Mouse (Mus musculus) urinary bladder, postnatal 4 days (tissue): ENCODE measurements at regions not wholly inside any gene's neighbourhood (a gene's known extent, or its start where the extent isn't known, plus 50 kb on each side); places are given as distances from the start of the nearest gene placed in this dataset.

Experiments used
- DNase-seq, 2 experiments: peaks; one replicate each; pipeline ENCODE4 v3.0.0; 2021 to 2022; ENCODE audit warnings: low spot score in 2 of 2

DNA sequence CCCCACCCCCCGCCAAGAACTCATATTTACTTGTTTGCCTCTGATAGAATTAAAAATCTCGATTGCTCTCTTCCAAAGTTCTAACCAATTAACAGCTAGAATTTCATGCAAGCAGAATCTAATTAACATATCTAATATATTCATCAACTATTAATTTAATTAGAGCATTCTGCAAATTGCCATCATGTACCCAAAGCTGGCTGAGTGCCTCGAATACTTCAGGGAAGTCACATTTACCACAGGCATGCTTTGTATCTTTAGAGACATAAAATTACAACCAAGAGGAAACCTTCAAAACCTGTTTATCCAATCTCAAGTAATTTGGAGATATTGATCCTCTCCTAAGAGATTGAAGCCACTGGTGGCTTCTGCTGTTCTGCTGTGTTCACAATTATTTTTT, 401.6 kb upstream of the Nmur2 start:
- DNase-seq, result no peak

GRCm38 (mm10) chr11:56441071-56441470, 400.3 kb upstream of the Nmur2 start:
- no peak for DNase-seq

GRCm38 (mm10) chr11:56431089-56431488, 390.3 kb upstream of the Nmur2 start:
- no peak for DNase-seq

DNA sequence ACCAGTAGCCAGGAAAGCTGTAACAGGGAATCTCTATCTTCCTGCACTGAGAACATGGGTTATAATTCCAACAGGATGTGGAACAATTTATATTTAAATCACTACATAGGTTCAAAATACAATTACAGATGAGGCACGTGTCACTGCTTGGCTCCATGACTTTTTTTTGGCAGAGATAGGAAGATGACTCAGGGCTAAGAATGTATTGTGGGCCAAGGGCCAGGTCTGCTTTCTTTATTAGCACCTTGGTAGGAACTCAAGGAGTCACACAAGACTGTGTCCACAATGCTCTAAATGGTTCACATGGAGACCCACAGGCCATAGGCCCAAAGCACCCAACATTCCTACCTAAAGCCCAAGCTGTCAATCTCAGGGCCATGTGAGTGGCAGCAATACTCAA, 344.0 kb upstream of the Nmur2 start:
- DNase-seq, result no peak

DNA sequence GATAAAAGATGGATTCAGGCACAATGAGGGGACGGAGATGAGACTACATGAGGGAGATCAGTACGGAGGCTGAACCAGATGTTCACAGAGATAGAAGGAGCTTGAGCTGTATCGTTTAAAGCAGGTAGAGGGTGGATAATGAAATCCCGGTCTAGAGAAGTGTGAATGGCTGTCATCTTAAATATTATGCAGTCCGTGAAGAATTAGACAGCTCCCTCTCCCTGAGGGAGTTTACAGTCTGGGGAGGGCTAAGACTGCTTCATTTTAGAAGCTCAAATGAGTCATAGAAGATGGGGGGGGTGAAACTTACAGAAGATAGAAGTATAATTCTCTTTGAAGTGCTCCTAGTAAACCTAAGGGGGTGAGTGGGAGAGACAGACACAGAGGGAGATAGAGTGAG, 336.7 kb upstream of the Nmur2 start:
- no peak for DNase-seq

DNA sequence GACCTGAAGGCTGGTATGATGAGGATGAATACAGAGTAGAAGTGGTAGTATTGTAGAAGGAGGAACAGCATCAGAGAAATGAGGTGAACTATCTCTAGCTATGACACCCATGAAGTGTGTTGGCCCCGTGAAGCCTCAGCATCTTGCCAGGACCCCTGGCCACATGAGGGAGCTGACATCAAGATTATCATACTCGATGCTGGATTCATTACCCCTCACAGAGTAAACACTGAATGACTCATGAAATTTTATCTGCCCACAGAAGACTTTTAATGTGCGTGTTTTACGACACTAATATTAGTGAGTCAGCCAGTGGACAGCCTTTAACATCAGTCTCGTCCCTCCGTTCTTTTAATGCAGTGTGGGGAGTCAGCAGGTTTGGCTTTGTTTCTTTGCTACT, 333.5 kb upstream of the Nmur2 start:
- no peak for DNase-seq

GRCm38 (mm10) chr11:56373624-56374023, 332.8 kb upstream of the Nmur2 start:
- no peak for DNase-seq

DNA sequence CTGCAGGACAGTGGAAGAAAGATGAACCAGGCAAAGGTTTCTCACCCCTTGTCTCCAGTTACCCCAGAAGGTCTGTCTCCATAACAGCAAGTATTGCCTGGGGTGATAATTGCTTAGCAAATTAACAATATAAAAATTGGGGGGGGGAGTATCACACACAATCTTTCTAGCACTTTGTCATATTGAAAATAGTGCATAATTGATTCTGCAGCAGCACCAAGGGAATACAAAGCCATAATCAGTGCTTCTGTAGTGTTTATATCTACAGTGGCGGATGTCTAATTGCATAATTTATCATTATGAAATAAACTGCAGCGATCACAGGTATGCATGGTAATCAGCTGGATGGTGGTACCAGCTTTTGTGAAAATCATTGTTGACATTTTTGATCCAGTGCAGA, 316.9 kb upstream of the Nmur2 start:
- DNase-seq, result no peak

DNA sequence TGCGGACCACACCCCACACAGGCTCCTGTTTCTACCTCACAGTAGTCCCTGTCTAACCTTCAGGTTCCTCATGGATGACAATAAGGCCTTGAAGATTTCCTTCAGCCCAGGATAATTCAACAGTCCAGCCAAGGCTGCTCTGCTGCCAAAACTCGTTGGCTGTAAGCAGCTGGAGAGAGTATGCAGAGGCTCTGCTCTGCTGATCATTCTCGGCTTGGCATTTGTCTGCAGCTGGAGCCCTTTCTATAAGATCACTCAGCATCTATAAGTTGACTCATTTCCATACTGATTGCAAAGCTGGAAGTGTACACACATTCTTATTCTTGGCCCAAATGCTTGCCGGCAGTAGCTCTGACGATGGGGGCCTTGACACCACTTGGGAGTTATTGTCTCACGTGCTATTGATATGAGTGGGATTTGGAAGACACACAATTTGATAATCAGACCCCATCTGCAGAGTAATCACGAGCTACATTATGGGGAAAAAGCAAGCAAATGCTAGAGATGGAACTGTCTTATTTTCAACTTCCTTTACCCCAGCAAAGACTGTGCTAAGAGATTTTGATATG, 311.1 kb upstream of the Nmur2 start:
- DNase-seq, result no peak

- DNase-seq, result no peak
These were observed 310.4 kb upstream of the Nmur2 start for GRCm38 (mm10) chr11:56351231-56351630.

- DNase-seq, result no peak
These were observed 309.0 kb upstream of the Nmur2 start for GRCm38 (mm10) chr11:56349766-56350165.

- no peak for DNase-seq
These were observed 307.6 kb upstream of the Nmur2 start for GRCm38 (mm10) chr11:56348408-56348807.

DNA sequence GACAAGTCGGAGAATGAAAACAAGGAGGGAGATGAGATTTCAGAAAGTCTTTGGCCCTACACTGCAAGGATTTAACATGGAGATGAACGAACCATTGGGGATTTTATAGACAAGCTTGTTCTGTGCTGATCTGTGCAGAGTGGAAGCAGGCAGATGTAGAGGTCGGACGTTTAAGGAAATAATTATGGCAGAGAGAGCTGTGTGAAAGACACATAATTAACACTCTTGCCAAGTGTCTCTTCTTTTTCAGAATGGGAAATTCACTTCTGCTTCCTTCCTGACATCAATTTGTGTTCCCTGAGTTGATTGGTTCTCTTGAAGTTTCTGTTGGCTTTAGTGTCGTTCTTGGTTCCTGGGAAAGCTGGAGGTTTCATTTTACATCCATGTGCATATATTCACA, 302.3 kb upstream of the Nmur2 start:
- DNase-seq, result no peak

- no peak for DNase-seq
These were observed 300.9 kb upstream of the Nmur2 start for GRCm38 (mm10) chr11:56341731-56342130.

DNA sequence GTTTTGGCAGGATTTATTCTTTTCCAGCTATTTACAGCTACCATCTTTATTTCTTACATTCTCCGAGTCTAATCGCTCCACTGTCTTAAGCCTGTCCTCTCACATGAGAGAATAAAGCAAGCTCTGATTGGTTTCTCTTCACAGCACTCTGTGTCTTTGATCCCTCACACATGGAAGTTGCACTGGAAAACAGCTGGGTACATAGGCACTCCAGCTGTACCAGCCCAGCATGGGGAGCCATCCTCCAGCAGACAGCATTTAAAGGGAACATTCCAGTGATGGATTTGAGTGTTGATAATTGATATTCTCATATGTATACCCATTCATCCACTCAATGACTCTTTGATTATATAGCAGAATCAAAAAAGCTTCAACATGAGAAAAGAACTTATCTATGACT, 300.2 kb upstream of the Nmur2 start:
- no peak for DNase-seq

GRCm38 (mm10) chr11:56338511-56338910, 297.7 kb upstream of the Nmur2 start:
- no peak for DNase-seq

DNA sequence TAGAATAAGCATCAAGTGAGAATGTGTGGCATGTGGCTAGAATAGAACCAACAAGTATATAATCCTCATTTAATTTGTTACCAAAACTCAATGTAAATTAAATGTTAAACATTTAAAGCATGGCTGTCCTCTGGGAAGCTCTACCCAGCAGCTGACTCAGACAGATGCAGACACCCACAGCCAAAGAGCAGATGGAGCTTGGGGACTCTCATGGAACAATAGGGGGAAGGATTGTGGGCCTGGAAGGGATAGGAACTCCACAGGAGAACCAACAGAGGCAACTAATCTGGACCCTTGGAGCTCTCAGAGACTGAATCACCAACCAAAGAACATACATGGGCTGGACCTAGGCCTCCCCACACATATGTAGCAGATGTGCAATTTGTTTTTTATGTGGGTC, 295.1 kb upstream of the Nmur2 start:
- DNase-seq, result no peak

GRCm38 (mm10) chr11:56320293-56320692, 279.5 kb upstream of the Nmur2 start:
- DNase-seq, result no peak

- no peak for DNase-seq
These were observed 274.6 kb upstream of the Nmur2 start for GRCm38 (mm10) chr11:56315221-56315987.

- DNase-seq, result no peak
These were observed 268.7 kb upstream of the Nmur2 start for GRCm38 (mm10) chr11:56309549-56309948.

DNA sequence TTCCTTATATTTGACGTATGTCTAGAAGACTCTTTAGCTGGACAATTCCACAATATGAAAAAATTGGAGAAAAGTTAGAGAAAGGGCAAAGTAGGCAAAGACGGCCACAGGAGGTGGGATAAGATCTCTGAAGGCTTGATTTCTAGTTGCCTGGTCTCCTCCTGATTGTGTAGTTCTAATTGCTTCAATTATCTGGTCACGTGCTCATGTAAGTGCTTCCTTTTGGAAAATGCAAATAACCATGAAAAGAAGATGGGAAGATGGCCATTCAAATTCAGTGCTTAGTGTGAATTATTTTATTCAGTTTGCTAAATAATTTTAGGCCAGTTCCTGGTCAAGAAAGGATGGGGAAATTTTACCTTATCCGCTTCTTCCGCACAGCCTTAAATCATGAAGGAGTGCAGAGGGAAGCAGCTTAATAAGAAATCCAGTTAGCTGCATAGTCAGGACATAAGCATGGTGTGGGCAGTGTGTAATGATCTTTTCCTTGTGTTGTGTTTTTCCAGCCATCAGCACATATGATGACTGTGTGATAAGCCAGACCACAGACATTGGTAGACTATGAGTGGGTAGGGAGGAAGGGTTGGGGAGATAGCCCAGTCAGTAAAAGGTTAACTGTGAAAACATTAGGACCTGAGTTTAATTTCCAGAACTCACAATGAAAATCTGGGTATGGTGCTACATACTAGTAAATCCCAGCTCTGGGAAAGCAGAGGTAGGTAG, 267.7 kb upstream of the Nmur2 start:
- DNase-seq, result no peak

DNA sequence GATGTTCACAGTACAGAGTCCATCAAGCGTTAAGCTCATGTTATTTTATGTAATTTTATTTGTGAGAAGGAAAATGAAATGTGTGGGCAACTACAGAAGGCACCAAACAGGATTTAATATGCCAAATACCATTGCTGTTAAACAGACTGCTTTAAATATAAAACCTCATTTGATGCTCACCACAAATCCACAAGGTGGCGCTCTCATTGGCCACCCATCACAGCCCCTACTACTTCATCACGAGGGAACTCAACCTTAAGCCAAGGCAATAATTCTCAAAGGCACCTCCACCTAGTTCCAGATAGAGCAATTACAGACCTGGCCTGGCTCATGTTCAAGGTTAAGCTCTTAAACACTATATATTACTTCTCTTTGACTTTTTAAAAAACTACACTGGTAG, 266.2 kb upstream of the Nmur2 start:
- no peak for DNase-seq
